Comparison of ENCODE assay signal across 9 mouse cellular contexts in genomic region chr9:63702502-63703013, GRCm38 (mm10). TPM values are rescaled to one million over a fixed set of nuclear protein-coding genes. Genes with fewer than 3 reads are reported as not detected.
DNase-seq lines count a peak whose midpoint lies in the region; ATAC-seq lines count a peak whose summit lies in the region.
"Had no signal": no experiment of that assay in that cellular context is flagged by ENCODE, and none has a peak within 500 bp of the region (broad histone marks: within the 10 kb centered on the region; RNA-seq: fewer than 3 reads in every experiment).

No protein-coding gene starts in this region.

- H3K9me3 ChIP-seq in forebrain, embryonic 10.5 days: no peaks in the 10 kb centered on the region
- no peaks in the 10 kb centered on the region for H3K9me3 ChIP-seq in forebrain, embryonic 11.5 days (ENCODE audit: control insufficient read depth, low read length)
- H3K9me3 ChIP-seq in midbrain, embryonic 10.5 days (replicated peaks): no peaks in the 10 kb centered on the region
- H3K9me3 ChIP-seq in midbrain, embryonic 13.5 days: no peaks in the 10 kb centered on the region

- 72% methylated on average over 16 of the region's 16 CpGs for WGBS in forebrain, embryonic 10.5 days
- 67% methylated on average over 16 of the region's 16 CpGs for WGBS in forebrain, embryonic 11.5 days
- WGBS in midbrain, embryonic 10.5 days: 64% methylated on average over 16 of the region's 16 CpGs
- WGBS in midbrain, embryonic 13.5 days: 58% methylated on average over 16 of the region's 16 CpGs

- no peak overlapping the region for H3K4me2 ChIP-seq in forebrain, embryonic 11.5 days (ENCODE audit: low read depth, low read length, severe bottlenecking)
- no peak overlapping the region for H3K4me2 ChIP-seq in midbrain, embryonic 13.5 days (replicated peaks)

- no peak overlapping the region for H3K4me3 ChIP-seq in forebrain, embryonic 10.5 days
- H3K4me3 ChIP-seq in forebrain, embryonic 11.5 days (ENCODE audit: low read depth, low read length): no peak overlapping the region
- no peak overlapping the region for H3K4me3 ChIP-seq in midbrain, embryonic 10.5 days
- no peak overlapping the region for H3K4me3 ChIP-seq in midbrain, embryonic 13.5 days (replicated peaks)

- peak overlapping the region; percentile 40; the same call in 1 of the 2 replicates for H3K27ac ChIP-seq in forebrain, embryonic 10.5 days
- H3K27ac ChIP-seq in forebrain, embryonic 11.5 days (ENCODE audit: low read depth, low read length): no peak overlapping the region
- 0 out of 2 replicates have a peak overlapping the region, but pooled peaks have one; percentile 9 for H3K27ac ChIP-seq in midbrain, embryonic 10.5 days (replicated peaks)
- no peak overlapping the region for H3K27ac ChIP-seq in midbrain, embryonic 13.5 days
- H3K27ac ChIP-seq: macrophage had no signal

- H3K27me3 ChIP-seq in forebrain, embryonic 10.5 days (ENCODE audit: poor library complexity, severe bottlenecking): no peaks in the 10 kb centered on the region
- no peaks in the 10 kb centered on the region for H3K27me3 ChIP-seq in forebrain, embryonic 11.5 days (ENCODE audit: control insufficient read depth, insufficient read depth, low read length)
- no peaks in the 10 kb centered on the region; the same call in 1 of the 2 replicates for H3K27me3 ChIP-seq in midbrain, embryonic 10.5 days (ENCODE audit: low read depth, poor library complexity, severe bottlenecking)
- H3K27me3 ChIP-seq in midbrain, embryonic 13.5 days: no peaks in the 10 kb centered on the region

- ATAC-seq in forebrain, embryonic 11.5 days (replicated peaks; ENCODE audit: low FRiP score): no peak
- no peak for ATAC-seq in midbrain, embryonic 13.5 days

- intact Hi-C loops in gastrocnemius, postnatal 36 days (cut with DNase I): loop anchor here (5.0 kb wide), 1 partner anchor 35 kb away; no protein-coding TSS in a partner anchor

- peaks cover 21% of the 10 kb centered on the region for H3K36me3 ChIP-seq in forebrain, embryonic 10.5 days (replicated peaks)
- H3K36me3 ChIP-seq in forebrain, embryonic 11.5 days (ENCODE audit: control insufficient read depth, insufficient read depth, low read length): no peaks in the 10 kb centered on the region
- peaks cover 17% of the 10 kb centered on the region; the same call in 1 of the 2 replicates for H3K36me3 ChIP-seq in midbrain, embryonic 10.5 days
- H3K36me3 ChIP-seq in midbrain, embryonic 13.5 days: no peaks in the 10 kb centered on the region

- H3K9ac ChIP-seq in forebrain, embryonic 11.5 days (ENCODE audit: low read length): no peak overlapping the region
- no peak overlapping the region for H3K9ac ChIP-seq in midbrain, embryonic 13.5 days (replicated peaks)

- DNase-seq in forebrain, embryonic 10.5 days (ENCODE audit: extremely low spot score, low spot score): no peak
- DNase-seq in forebrain, embryonic 11.5 days (ENCODE audit: low spot score): no peak
- DNase-seq in midbrain, embryonic 10.5 days (ENCODE audit: low spot score): no peak
- DNase-seq in gastrocnemius, postnatal 36 days: peak; percentile 42 to 57
- DNase-seq in lung, postnatal 10 days: peak; percentile 52
- DNase-seq in thymus, postnatal 4 days: no peak
- DNase-seq in testis, postnatal 10 days (ENCODE audit: low spot score): no peak

- H3K4me1 ChIP-seq in forebrain, embryonic 10.5 days: peaks cover 87% of the 10 kb centered on the region
- H3K4me1 ChIP-seq in forebrain, embryonic 11.5 days (replicated peaks; ENCODE audit: control insufficient read depth, insufficient read depth, low read length): peaks cover 4% of the 10 kb centered on the region; the same call in 1 of the 2 replicates
- peaks cover 83% of the 10 kb centered on the region for H3K4me1 ChIP-seq in midbrain, embryonic 10.5 days
- peaks cover 37% of the 10 kb centered on the region for H3K4me1 ChIP-seq in midbrain, embryonic 13.5 days (replicated peaks)

RNA-seq across cellular contexts. Expression of gene Smad3, which starts 55.2 kb away (rescaled TPM):
- 22.1 and 25.5 TPM in 2 replicates for polyA plus RNA-seq in forebrain, embryonic 10.5 days (2016; fragmentation: Nextera tagmentation; extraction: Ambion mirVana)
- polyA plus RNA-seq in forebrain, embryonic 11.5 days (2014; fragmentation: Nextera tagmentation; extraction: Ambion mirVana): 16.6 and 17.9 TPM in 2 replicates
- 21.7 and 22.5 TPM in 2 replicates for polyA plus RNA-seq in midbrain, embryonic 10.5 days (2016; fragmentation: Nextera tagmentation; extraction: Ambion mirVana)
- 10.1 and 11.6 TPM in 2 replicates for polyA plus RNA-seq in midbrain, embryonic 13.5 days (2015; fragmentation: Nextera tagmentation; extraction: Ambion mirVana)
- 10 to 100 TPM; 46.3 to 56.9 TPM for total RNA-seq in gastrocnemius, postnatal 36 days (2021)

Comparison
In these comparisons a context has a peak if more than half of its experiments do, and no peak if none do; other contexts are left out.
1. H3K27ac ChIP-seq: peak in forebrain, embryonic 10.5 days (single experiment) and midbrain, embryonic 10.5 days (single experiment); none in forebrain, embryonic 11.5 days (single experiment) and midbrain, embryonic 13.5 days (single experiment).
2. DNase-seq: peak in gastrocnemius, postnatal 36 days (2 of 2) and lung, postnatal 10 days (single experiment); none in forebrain, embryonic 10.5 days (single experiment), forebrain, embryonic 11.5 days (single experiment), midbrain, embryonic 10.5 days (single experiment), thymus, postnatal 4 days (single experiment) and testis, postnatal 10 days (single experiment).